Mouse (Mus musculus): ENCODE results near the gene Gm9639. TPM values are rescaled to one million over a fixed set of nuclear protein-coding genes. Genes with fewer than 3 reads are reported as not detected.

Gene Gm9639
- polyA plus RNA-seq (2012; rRNA removed), result not detected in 2 replicates

GRCm38 (mm10) chr10:77794976-77795375, at the start of gene Gm9639:
Gm9639 (minus strand) TSS chr10:77795076.

GRCm38 (mm10) chr10:77835647-77836046, 40.8 kb upstream of the Gm9639 start, which contains the start of gene Krtap10-10:
Krtap10-10 (plus strand) TSS chr10:77835947.

GRCm38 (mm10) chr10:77826951-77827350, 32.1 kb upstream of the Gm9639 start, which contains the start of gene Krtap10-4:
Krtap10-4 (minus strand) TSS chr10:77827095.

DNA sequence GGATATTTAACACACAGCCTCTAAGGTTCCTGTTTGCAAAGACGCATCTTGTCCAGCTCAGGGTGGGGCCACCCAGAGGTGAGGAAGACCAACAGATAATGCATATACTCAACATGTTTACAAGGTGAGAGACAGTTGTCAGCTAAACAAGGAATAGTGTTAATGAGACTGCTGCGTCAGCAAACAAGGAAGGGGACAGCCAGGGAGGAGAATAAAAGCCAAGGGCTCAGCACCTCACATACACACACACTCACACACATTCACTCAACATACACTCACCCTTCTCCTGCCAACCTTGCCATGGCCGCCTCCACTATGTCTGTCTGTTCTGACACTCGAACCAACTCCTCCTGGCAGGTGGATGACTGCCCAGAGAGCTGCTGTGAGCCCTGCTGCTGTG, 19.5 kb upstream of the Gm9639 start, which contains the start of gene Gm2696:
TSS of gene Gm2696 (plus strand) at position 301 of the 400 bp plus-strand sequence.

DNA sequence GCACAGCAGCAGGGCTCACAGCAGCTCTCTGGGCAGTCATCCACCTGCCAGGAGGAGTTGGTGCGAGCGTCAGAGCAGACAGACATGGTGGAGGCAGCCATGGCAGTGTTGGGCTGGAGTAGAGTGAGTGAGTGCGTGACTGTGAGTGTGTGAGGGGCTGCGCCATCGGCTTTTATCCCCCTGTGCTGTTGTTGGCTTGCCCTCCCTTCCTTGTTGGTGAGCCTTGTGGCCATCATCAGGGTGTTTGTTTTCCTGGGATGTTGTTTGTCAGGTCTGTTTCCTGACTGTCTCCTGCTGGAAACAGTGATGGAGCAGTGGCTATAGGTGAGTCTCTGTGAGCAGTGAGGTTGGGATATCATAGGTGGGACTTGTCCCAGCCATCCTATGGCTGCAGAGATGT, 16.9 kb upstream of the Gm9639 start, which contains the start of gene Gm9507:
TSS of gene Gm9507 (minus strand) at position 101 of the 400 bp plus-strand sequence.

GRCm38 (mm10) chr10:77798921-77799508, 4.1 kb upstream of the Gm9639 start, which contains the start of gene Gm19668:
Gm19668 (minus strand) TSS chr10:77799133.

GRCm38 (mm10) chr10:77787876-77788275, 7.0 kb downstream of the Gm9639 start, which contains the start of gene Gm7137:
Gm7137 (minus strand) TSS chr10:77788200.

DNA sequence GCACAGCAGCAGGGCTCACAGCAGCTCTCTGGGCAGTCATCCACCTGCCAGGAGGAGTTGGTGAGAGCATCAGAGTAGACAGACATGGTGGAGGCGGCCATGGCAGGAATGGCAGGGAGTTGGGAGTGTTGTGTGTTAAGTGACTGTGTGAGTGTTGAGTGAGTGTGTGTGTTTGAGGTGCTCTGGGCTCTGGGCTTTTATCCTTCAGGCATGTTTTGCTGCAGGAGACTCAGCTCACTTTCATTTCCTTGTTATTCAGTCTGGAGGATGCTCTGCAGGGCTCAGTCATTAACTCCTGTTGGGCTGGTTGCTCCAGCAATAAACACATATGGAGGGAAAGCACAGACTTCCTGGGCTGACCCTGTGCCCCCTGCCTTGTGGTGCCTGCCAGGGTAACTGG, 12.4 kb downstream of the Gm9639 start, which contains the start of gene Gm3250:
TSS of gene Gm3250 (minus strand) at position 101 of the 400 bp plus-strand sequence.

DNA sequence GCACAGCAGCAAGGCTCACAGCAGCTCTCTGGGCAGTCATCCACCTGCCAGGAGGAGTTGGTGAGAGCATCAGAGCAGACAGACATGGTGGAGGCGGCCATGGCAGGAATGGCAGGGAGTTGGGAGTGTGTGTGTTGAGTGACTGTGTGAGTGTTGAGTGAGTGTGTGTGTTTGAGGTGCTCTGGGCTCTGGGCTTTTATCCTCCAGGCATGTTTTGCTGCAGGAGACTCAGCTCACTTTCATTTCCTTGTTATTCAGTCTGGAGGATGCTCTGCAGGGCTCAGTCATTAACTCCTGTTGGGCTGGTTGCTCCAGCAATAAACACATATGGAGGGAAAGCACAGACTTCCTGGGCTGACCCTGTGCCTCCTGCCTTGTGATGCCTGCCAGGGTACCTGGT, 18.0 kb downstream of the Gm9639 start, which contains the start of gene Gm7138:
TSS of gene Gm7138 (minus strand) at position 101 of the 400 bp plus-strand sequence.

GRCm38 (mm10) chr10:77771225-77771624, 23.7 kb downstream of the Gm9639 start, which contains the start of gene Gm3238:
Gm3238 (minus strand) TSS chr10:77771325.

DNA sequence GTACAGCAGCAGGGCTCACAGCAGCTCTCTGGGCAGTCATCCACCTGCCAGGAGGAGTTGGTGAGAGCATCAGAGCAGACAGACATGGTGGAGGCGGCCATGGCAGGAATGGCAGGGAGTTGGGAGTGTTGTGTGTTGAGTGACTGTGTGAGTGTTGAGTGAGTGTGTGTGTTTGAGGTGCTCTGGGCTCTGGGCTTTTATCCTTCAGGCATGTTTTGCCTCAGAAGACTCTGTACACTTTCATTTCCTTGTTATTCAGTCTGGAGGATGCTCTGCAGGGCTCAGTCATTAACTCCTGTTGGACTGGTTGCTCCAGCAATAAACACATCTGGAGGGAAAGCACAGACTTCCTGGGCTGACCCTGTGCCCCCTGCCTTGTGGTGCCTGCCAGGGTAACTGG, 35.3 kb downstream of the Gm9639 start, which contains the start of gene Gm3233:
TSS of gene Gm3233 (minus strand) at position 101 of the 400 bp plus-strand sequence.

GRCm38 (mm10) chr10:77751254-77751653, 43.6 kb downstream of the Gm9639 start, which contains the start of gene Gm9736:
Gm9736 (minus strand) TSS chr10:77751354.

Other genes with a start within 250 kb of the Gm9639 start
- 210 and 211 TPM in 2 replicates for gene Pttg1ip, start 213.4 kb downstream of the Gm9639 start, polyA plus RNA-seq (2012; rRNA removed)
- gene Sumo3, start 189.0 kb downstream of the Gm9639 start, polyA plus RNA-seq (2012; rRNA removed), result 233 and 246 TPM in 2 replicates
- not detected in 2 replicates for gene Gm49325, start 188.9 kb downstream of the Gm9639 start, polyA plus RNA-seq (2012; rRNA removed)
- gene Ube2g2, start 172.8 kb downstream of the Gm9639 start, polyA plus RNA-seq (2012; rRNA removed), result 34.4 and 39.8 TPM in 2 replicates
- gene Tspear, start 108.5 kb downstream of the Gm9639 start, polyA plus RNA-seq (2012; rRNA removed), result 0.62 and 0.70 TPM in 2 replicates
- not detected in 2 replicates for gene Gm19402, start 104.3 kb downstream of the Gm9639 start, polyA plus RNA-seq (2012; rRNA removed)
- not detected in 2 replicates for gene Gm9508, start 97.8 kb downstream of the Gm9639 start, polyA plus RNA-seq (2012; rRNA removed)
- not detected in 2 replicates for gene Gm10272, start 88.5 kb downstream of the Gm9639 start, polyA plus RNA-seq (2012; rRNA removed)
- gene Gm10024, start 83.6 kb downstream of the Gm9639 start, polyA plus RNA-seq (2012; rRNA removed), result not detected in 2 replicates
- gene Gm10142, start 79.3 kb downstream of the Gm9639 start, polyA plus RNA-seq (2012; rRNA removed), result not detected in 2 replicates
- not detected in 2 replicates for gene Krtap12-1, start 74.5 kb downstream of the Gm9639 start, polyA plus RNA-seq (2012; rRNA removed)
- not detected in 2 replicates for gene Gm10100, start 68.6 kb downstream of the Gm9639 start, polyA plus RNA-seq (2012; rRNA removed)
- gene Gm18596, start 52.4 kb downstream of the Gm9639 start, polyA plus RNA-seq (2012; rRNA removed), result not detected in 2 replicates
- gene Gm9736, start 43.7 kb downstream of the Gm9639 start, polyA plus RNA-seq (2012; rRNA removed), result not detected in 2 replicates
- not detected in 2 replicates for gene Gm3233, start 35.4 kb downstream of the Gm9639 start, polyA plus RNA-seq (2012; rRNA removed)
- gene Gm3238, start 23.8 kb downstream of the Gm9639 start, polyA plus RNA-seq (2012; rRNA removed), result not detected in 2 replicates
- gene Gm7138, start 18.1 kb downstream of the Gm9639 start, polyA plus RNA-seq (2012; rRNA removed), result not detected in 2 replicates
- gene Gm3250, start 12.5 kb downstream of the Gm9639 start, polyA plus RNA-seq (2012; rRNA removed), result not detected in 2 replicates
- not detected in 2 replicates for gene Gm7137, start 6.9 kb downstream of the Gm9639 start, polyA plus RNA-seq (2012; rRNA removed)
- not detected in 2 replicates for gene Gm19668, start 4.1 kb upstream of the Gm9639 start, polyA plus RNA-seq (2012; rRNA removed)
- gene Gm9507, start 16.8 kb upstream of the Gm9639 start, polyA plus RNA-seq (2012; rRNA removed), result not detected in 2 replicates
- not detected in 2 replicates for gene Gm2696, start 19.6 kb upstream of the Gm9639 start, polyA plus RNA-seq (2012; rRNA removed)
- not detected in 2 replicates for gene Krtap10-4, start 32.0 kb upstream of the Gm9639 start, polyA plus RNA-seq (2012; rRNA removed)
- gene Krtap10-10, start 40.9 kb upstream of the Gm9639 start, polyA plus RNA-seq (2012; rRNA removed), result not detected in 2 replicates
- gene Gm36176, start 51.7 kb upstream of the Gm9639 start, polyA plus RNA-seq (2012; rRNA removed), result not detected in 2 replicates
- gene Gm10318, start 57.8 kb upstream of the Gm9639 start, polyA plus RNA-seq (2012; rRNA removed), result not detected in 2 replicates
- not detected in 2 replicates for gene Gm3285, start 66.9 kb upstream of the Gm9639 start, polyA plus RNA-seq (2012; rRNA removed)
- 7.3 and 8.4 TPM in 2 replicates for gene Lrrc3, start 107.5 kb upstream of the Gm9639 start, polyA plus RNA-seq (2012; rRNA removed)
- 1.2 and 1.9 TPM in 2 replicates for gene Trpm2, start 175.5 kb upstream of the Gm9639 start, polyA plus RNA-seq (2012; rRNA removed)
- gene 1810043G02Rik, start 183.4 kb upstream of the Gm9639 start, polyA plus RNA-seq (2012; rRNA removed), result 44.0 and 48.6 TPM in 2 replicates
- gene Pfkl, start 215.0 kb upstream of the Gm9639 start, polyA plus RNA-seq (2012; rRNA removed), result 165 and 180 TPM in 2 replicates
- gene Dnmt3l, start 246.9 kb upstream of the Gm9639 start, polyA plus RNA-seq (2012; rRNA removed), result 0.94 and 1.2 TPM in 2 replicates
- 0.74 and 1.1 TPM in 2 replicates for gene Aire, start 248.5 kb upstream of the Gm9639 start, polyA plus RNA-seq (2012; rRNA removed)

All from colon, adult 2 months (tissue).